Mouse (Mus musculus) cerebellum, postnatal 36 days (tissue): ENCODE data around the gene Nid1.
"Not testable (repeated sequence)": the region's sequence is repeated elsewhere in the genome, so short reads cannot be mapped to it uniquely, and the experiment has no call there.

Experiments
- DNase-seq, 2 experiments: peaks; one replicate each; pipeline ENCODE4 v3.0.0; 2021 to 2022; ENCODE audit warnings: mixed read lengths in 2 of 2

Nid1 gene

GRCm38 (mm10) chr13:13454249-13454648, 16.9 kb downstream of the Nid1 start:
- not testable (repeated sequence) for DNase-seq

GRCm38 (mm10) chr13:13455632-13456492, 18.5 kb downstream of the Nid1 start:
- not testable (repeated sequence) for DNase-seq

- no peak for DNase-seq
Observed at GRCm38 (mm10) chr13:13458138-13458737, 20.9 kb downstream of the Nid1 start.

GRCm38 (mm10) chr13:13460521-13461138, 23.3 kb downstream of the Nid1 start:
- DNase-seq, result no peak

- no peak for DNase-seq
Observed at GRCm38 (mm10) chr13:13461446-13462192, 24.3 kb downstream of the Nid1 start.

- no peak for DNase-seq
Observed at GRCm38 (mm10) chr13:13463949-13464348, 26.6 kb downstream of the Nid1 start.

GRCm38 (mm10) chr13:13467249-13467648, 29.9 kb downstream of the Nid1 start:
- not testable (repeated sequence) for DNase-seq

GRCm38 (mm10) chr13:13468513-13468912, 31.2 kb downstream of the Nid1 start:
- no peak for DNase-seq

- DNase-seq, result no peak
Observed at GRCm38 (mm10) chr13:13471334-13471757, 34.0 kb downstream of the Nid1 start.

- DNase-seq, result not testable (repeated sequence)
Observed at GRCm38 (mm10) chr13:13474464-13474863, 37.1 kb downstream of the Nid1 start.

GRCm38 (mm10) chr13:13474991-13475390, 37.6 kb downstream of the Nid1 start:
- DNase-seq, result no peak

- no peak for DNase-seq
Observed at GRCm38 (mm10) chr13:13476568-13476967, 39.2 kb downstream of the Nid1 start.

GRCm38 (mm10) chr13:13477046-13477445, 39.7 kb downstream of the Nid1 start:
- DNase-seq, result no peak

GRCm38 (mm10) chr13:13479986-13480385, 42.6 kb downstream of the Nid1 start:
- DNase-seq, result no peak

- DNase-seq, result peak; percentile 16 to 38
Observed at GRCm38 (mm10) chr13:13481033-13481432, 43.7 kb downstream of the Nid1 start.

- no peak for DNase-seq
Observed at GRCm38 (mm10) chr13:13481875-13482674, 44.7 kb downstream of the Nid1 start.

GRCm38 (mm10) chr13:13484351-13484751, 47.0 kb downstream of the Nid1 start:
- no peak for DNase-seq

- DNase-seq, result no peak
Observed at GRCm38 (mm10) chr13:13484883-13485282, 47.5 kb downstream of the Nid1 start.

GRCm38 (mm10) chr13:13485682-13486081, 48.3 kb downstream of the Nid1 start:
- DNase-seq, result no peak

- DNase-seq, result no peak
Observed at GRCm38 (mm10) chr13:13487851-13488250, 50.5 kb downstream of the Nid1 start.

- no peak for DNase-seq
Observed at GRCm38 (mm10) chr13:13489861-13490260, 52.5 kb downstream of the Nid1 start.

GRCm38 (mm10) chr13:13492151-13492550, 54.8 kb downstream of the Nid1 start:
- no peak for DNase-seq
